Mouse (Mus musculus) liver, adult 2 months (tissue): ENCODE data around the gene Lonp2. TPM values are rescaled to one million over a fixed set of nuclear protein-coding genes. Genes with fewer than 3 reads are reported as not detected.

ENCODE experiments used
- DNase-seq: peaks from one replicate; pipeline ENCODE4 v3.0.0-alpha.2; 2011; ENCODE audit warnings: low read depth, low spot score; ENCODE audit errors: extremely low read depth
- H3K27ac ChIP-seq: fragments of 200-500 bp; replicated peaks from 2 replicates; pipeline ENCODE4 v1.5.1; 2012; ENCODE audit warnings: low read depth, mild to moderate bottlenecking, control low read depth, inconsistent platforms, low read length; ENCODE audit not compliant: insufficient read depth
- H3K27me3 ChIP-seq: fragments of 200-500 bp; 2 replicates; pipeline ENCODE4 v1.6.1; 2012; ENCODE audit warnings: mild to moderate bottlenecking, moderate library complexity, low read length, inconsistent platforms; ENCODE audit not compliant: control insufficient read depth, insufficient read depth
- H3K36me3 ChIP-seq: fragments of 200-500 bp; 2 replicates; pipeline ENCODE4 v1.6.1; 2012; ENCODE audit warnings: low read length, inconsistent platforms; ENCODE audit not compliant: control insufficient read depth, insufficient read depth
- H3K4me1 ChIP-seq: fragments of 200-500 bp; 2 replicates; pipeline ENCODE4 v1.6.1; 2011; ENCODE audit warnings: low read length; ENCODE audit not compliant: control insufficient read depth, insufficient read depth
- H3K4me3 ChIP-seq: fragments of 200-500 bp; 2 replicates; pipeline ENCODE4 v1.5.1; 2011; ENCODE audit warnings: low read depth, mild to moderate bottlenecking, control low read depth, low read length, moderate library complexity; ENCODE audit not compliant: insufficient read depth
- H3K79me2 ChIP-seq: fragments of 200-500 bp; 2 replicates; pipeline ENCODE4 v1.6.1; 2012; ENCODE audit warnings: inconsistent platforms, mild to moderate bottlenecking, low read length, moderate library complexity; ENCODE audit not compliant: control insufficient read depth, insufficient read depth
- H3K9ac ChIP-seq: fragments of 200-500 bp; 2 replicates; pipeline ENCODE4 v1.6.1; 2012; ENCODE audit warnings: low read depth, mild to moderate bottlenecking, control low read depth, inconsistent platforms, low read length
- CTCF ChIP-seq: fragments of 200-500 bp; IDR thresholded peaks from 2 replicates; pipeline ENCODE4 v1.5.1; 2011; ENCODE audit warnings: low read depth, low read length, control low read depth
- POLR2A ChIP-seq: fragments of 200-500 bp; IDR thresholded peaks from 2 replicates; pipeline ENCODE4 v1.6.1; 2011; ENCODE audit warnings: low read length, control low read depth; ENCODE audit not compliant: insufficient read depth; ENCODE audit errors: extremely low read depth
- WGBS: fragments of 180-500 bp; shearing (Covaris S2); methylation state at CpG from one replicate; pipeline ENCODE4 v1.1.7; 2018; 5-methylcytosine and 5-hydroxymethylcytosine counted together
- polyA plus RNA-seq: library from polyadenylated mRNA; depleted of rRNA; stranded (reverse); fragments of >200 nt; gene quantifications from 2 replicates; pipeline ENCODE4 v1.2.3, GENCODE M21; 2012
- total RNA-seq: library from RNA; depleted of rRNA; stranded (reverse); fragments of >200 nt; gene quantifications from 2 replicates; pipeline ENCODE4 v1.2.3, GENCODE M21; 2014

Gene Lonp2
- total and polyA plus RNA-seq, 2 experiments = 299 to 308 TPM

DNA sequence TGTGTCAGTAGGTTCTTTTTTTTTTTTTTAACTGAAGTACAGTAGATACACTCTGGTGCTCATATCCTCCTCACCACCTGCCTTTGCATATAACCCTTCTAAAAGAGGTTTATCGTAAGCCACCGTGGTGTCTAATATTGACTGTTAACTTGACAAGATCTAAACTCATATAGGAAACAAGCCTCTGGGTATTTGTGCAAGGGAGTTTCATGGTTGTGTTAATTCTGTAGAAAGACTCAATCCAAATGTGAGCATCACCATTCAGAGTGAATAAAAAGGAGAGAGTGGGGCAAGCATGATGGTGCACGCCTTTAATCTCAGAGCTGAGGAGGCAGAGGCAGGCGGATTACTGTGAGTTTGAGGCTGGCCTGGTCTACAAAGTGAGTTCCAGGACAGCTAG is 20.8 kb downstream of the Lonp2 start:
- no peak overlapping the region for H3K4me3 ChIP-seq
- H3K9ac ChIP-seq = no peak overlapping the region
- H3K27ac ChIP-seq = no peak overlapping the region
- H3K79me2 ChIP-seq = peaks cover 25% of the 10 kb centered on the region; the same call in 1 of the 2 replicates
- TF ChIP-seq POLR2A (no peak), CTCF (no peak)
- WGBS = 96% methylated on average over 4 of the region's 4 CpGs
- peaks cover 3% of the 10 kb centered on the region; the same call in 1 of the 2 replicates for H3K4me1 ChIP-seq
- H3K36me3 ChIP-seq = peaks cover 68% of the 10 kb centered on the region
- H3K27me3 ChIP-seq = no peaks in the 10 kb centered on the region
- no peak for DNase-seq

DNA sequence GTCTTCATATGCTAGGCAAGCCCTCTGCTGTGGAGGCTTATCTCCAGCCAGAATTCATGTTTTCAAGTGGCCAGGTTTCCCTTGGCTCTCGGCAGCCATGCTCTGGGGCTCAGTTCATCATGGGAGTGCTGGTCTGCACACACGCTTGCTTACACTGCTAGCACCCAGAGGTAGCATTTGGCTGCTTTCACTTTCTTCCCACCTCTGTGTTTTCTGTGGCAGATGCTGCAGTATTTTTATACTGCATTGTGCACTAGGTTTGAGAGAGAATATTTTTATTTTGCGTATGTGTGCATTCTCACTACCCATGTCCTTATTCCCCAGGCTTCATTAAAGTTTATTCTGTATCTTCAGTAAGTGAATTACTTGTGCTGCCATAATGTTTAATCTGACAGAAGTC is 23.9 kb downstream of the Lonp2 start:
- Histone ChIP-seq H3K27ac (no peak overlapping the region), H3K9ac (no peak overlapping the region), H3K36me3 (peaks cover 70% of the 10 kb centered on the region), H3K4me1 (peaks cover 3% of the 10 kb centered on the region; the same call in 1 of the 2 replicates), H3K79me2 (peaks cover 31% of the 10 kb centered on the region; the same call in 1 of the 2 replicates), H3K27me3 (no peaks in the 10 kb centered on the region), H3K4me3 (no peak overlapping the region)
- no peak for DNase-seq
- no peak for TF ChIP-seq CTCF
- TF ChIP-seq POLR2A = no peak
- WGBS = 84% methylated on average over 3 of the region's 3 CpGs

DNA sequence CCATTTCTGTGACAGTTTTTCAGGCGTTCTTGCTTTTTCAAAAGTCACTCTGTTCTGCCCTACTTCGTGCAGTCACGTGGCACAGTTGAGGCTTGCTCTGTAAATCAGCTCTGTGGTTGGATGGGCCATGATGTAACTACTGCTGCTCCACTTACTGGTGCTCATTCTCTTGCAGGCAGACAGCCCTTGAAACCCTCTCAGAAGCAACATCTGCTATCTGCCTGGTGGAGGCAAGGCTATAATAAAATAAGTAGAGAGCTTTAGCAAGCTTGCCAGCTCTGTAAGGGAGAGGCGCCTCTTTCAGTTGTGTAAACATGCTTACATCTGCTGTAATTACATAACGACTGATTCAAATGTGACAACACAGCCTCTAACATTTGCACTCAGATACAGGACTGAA is 27.6 kb downstream of the Lonp2 start:
- Histone ChIP-seq H3K36me3 (peaks cover 68% of the 10 kb centered on the region), H3K79me2 (peaks cover 25% of the 10 kb centered on the region; the same call in 1 of the 2 replicates), H3K9ac (no peak overlapping the region), H3K4me3 (no peak overlapping the region), H3K27me3 (no peaks in the 10 kb centered on the region), H3K27ac (no peak overlapping the region), H3K4me1 (no peaks in the 10 kb centered on the region; the same call in 1 of the 2 replicates)
- TF ChIP-seq POLR2A = no peak
- no peak for TF ChIP-seq CTCF
- WGBS = 57% methylated on average over 5 of the region's 5 CpGs
- DNase-seq = no peak

DNA sequence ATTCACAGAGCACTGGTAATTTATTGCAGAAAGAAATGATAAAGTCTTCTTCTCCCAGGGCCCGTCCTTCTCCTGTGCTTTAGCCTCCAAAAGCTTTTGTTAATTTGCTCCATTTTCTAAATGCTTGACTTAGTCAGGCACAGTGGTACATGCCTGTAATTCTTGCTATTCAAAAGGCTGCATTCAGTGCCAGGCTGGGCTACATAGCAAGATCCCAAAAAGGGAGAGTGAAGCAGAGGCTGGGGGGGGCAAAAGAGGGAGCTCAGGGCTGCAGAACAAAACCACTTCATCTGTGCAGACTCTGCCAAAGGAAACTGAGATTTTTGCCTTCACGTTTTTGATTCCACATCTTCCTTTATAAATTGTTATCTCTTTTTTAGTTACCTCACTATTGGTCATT is 28.7 kb downstream of the Lonp2 start:
- Histone ChIP-seq H3K79me2 (peaks cover 22% of the 10 kb centered on the region; the same call in 1 of the 2 replicates), H3K4me1 (no peaks in the 10 kb centered on the region; the same call in 1 of the 2 replicates), H3K27ac (no peak overlapping the region), H3K27me3 (no peaks in the 10 kb centered on the region), H3K4me3 (no peak overlapping the region), H3K9ac (no peak overlapping the region), H3K36me3 (peaks cover 62% of the 10 kb centered on the region)
- 78% methylated on average over 2 of the region's 2 CpGs for WGBS
- DNase-seq = no peak
- TF ChIP-seq POLR2A = no peak
- TF ChIP-seq CTCF = no peak

DNA sequence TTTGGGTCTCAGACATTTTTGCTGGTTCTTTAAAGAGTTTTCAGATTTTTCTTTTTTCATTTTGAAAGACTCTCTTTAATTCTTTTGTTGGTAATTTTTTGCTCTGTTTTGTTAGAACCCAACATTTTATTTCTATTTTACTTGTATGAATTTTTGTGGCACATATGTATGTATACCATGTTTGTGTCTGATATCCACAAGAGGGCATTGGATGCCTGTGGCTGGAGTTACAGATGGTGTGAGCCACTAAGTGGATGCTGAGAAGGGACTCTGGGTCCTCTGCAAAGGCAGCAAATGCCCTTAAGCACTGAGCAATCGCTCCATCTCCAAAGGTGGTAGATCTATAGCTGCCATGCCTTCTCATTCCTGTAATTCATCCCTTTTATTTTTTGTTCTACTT is 30.7 kb downstream of the Lonp2 start:
- no peak overlapping the region for H3K9ac ChIP-seq
- no peaks in the 10 kb centered on the region for H3K27me3 ChIP-seq
- peaks cover 51% of the 10 kb centered on the region for H3K36me3 ChIP-seq
- TF ChIP-seq CTCF (no peak), POLR2A (no peak)
- no peaks in the 10 kb centered on the region; the same call in 1 of the 2 replicates for H3K4me1 ChIP-seq
- DNase-seq = no peak
- peaks cover 19% of the 10 kb centered on the region; the same call in 1 of the 2 replicates for H3K79me2 ChIP-seq
- 97% methylated on average over 1 of the region's 1 CpGs for WGBS
- no peak overlapping the region for H3K4me3 ChIP-seq
- no peak overlapping the region for H3K27ac ChIP-seq

DNA sequence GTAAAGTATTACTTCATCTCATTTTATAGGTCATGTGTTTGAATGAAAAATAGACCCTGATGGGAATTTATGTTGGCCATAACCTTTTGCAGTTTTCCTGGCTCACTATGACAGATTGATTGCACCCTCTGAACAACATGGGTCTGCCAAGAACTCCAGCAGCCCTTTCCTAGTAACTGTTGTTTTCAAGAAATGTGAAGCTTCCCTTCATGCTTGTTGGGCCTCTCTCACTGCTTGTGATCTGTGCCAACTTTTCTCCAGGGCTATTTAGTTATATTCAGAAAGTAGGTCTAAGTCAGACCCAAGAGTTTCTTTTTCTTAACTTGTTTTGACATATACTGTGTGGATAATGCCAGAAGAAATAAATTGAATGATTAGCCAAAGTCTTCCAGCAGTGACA is 44.9 kb downstream of the Lonp2 start:
- no peak for TF ChIP-seq CTCF
- no peak for TF ChIP-seq POLR2A
- Histone ChIP-seq H3K27ac (no peak overlapping the region), H3K27me3 (no peaks in the 10 kb centered on the region), H3K9ac (no peak overlapping the region), H3K79me2 (no peaks in the 10 kb centered on the region; the same call in 1 of the 2 replicates), H3K4me3 (no peak overlapping the region), H3K36me3 (peaks cover 74% of the 10 kb centered on the region), H3K4me1 (no peaks in the 10 kb centered on the region)
- DNase-seq = no peak
